Mouse (Mus musculus): ENCODE results near the gene Dab2ip.

GRCm38 (mm10) chr2:35646553-35646952 lies 88.5 kb downstream of the Dab2ip start:
- no peak for TF ChIP-seq ZC3H11A (IDR thresholded peaks at IDR 0.05; ENCODE audit: low read depth, low read length)
- TF ChIP-seq ETS1 (conservative IDR thresholded peaks at IDR 0.05; ENCODE audit: low read depth, low read length): no peak
- TF ChIP-seq CTCF (conservative IDR thresholded peaks at IDR 0.05 in 1 of 2, IDR thresholded peaks at IDR 0.05 in 1 of 2; ENCODE audit: low read depth in 2 of 2, low read length in 2 of 2): no peak
- TF ChIP-seq RAD21 (IDR thresholded peaks at IDR 0.05; ENCODE audit: low read depth, low read length): no peak
- TF ChIP-seq POLR2A (IDR thresholded peaks at IDR 0.05; ENCODE audit: low read depth, low read length): no peak
- no peak for TF ChIP-seq POLR2AphosphoS2 (IDR thresholded peaks at IDR 0.05; ENCODE audit: low read depth, low read length)
- no peak for TF ChIP-seq EP300 (IDR thresholded peaks at IDR 0.05; ENCODE audit: low read length)
- no peak for TF ChIP-seq NRF1 (IDR thresholded peaks at IDR 0.05; ENCODE audit: low read depth, low read length)
- TF ChIP-seq CHD1 (IDR thresholded peaks at IDR 0.05; ENCODE audit: low read depth, low read length): no peak
- no peak for TF ChIP-seq MYC (IDR thresholded peaks at IDR 0.05; ENCODE audit: low read depth, low read length)
- TF ChIP-seq SIN3A (IDR thresholded peaks at IDR 0.05; ENCODE audit: low read length): no peak
- no peak for TF ChIP-seq USF1 (IDR thresholded peaks at IDR 0.05; ENCODE audit: low read depth, low read length)
- TF ChIP-seq ZNF384 (IDR thresholded peaks at IDR 0.05; ENCODE audit: low read depth, low read length): no peak
